Mouse (Mus musculus) small intestine, adult 2 months (tissue): ENCODE results near the gene Ptprh.

Experiments
- CTCF ChIP-seq: fragments of 200-500 bp; IDR thresholded peaks from 2 replicates; pipeline ENCODE4 v1.5.1; 2012; ENCODE audit warnings: low read depth, mild to moderate bottlenecking, control low read depth, inconsistent platforms, low read length, moderate library complexity, mixed read lengths; ENCODE audit not compliant: insufficient replicate concordance, insufficient read length; ENCODE audit errors: extremely low read depth
- POLR2A ChIP-seq: fragments of 200-500 bp; IDR thresholded peaks from 2 replicates; pipeline ENCODE4 v1.6.1; 2012; ENCODE audit warnings: low read depth, mild to moderate bottlenecking, control low read depth, inconsistent platforms, low read length, moderate library complexity

DNA sequence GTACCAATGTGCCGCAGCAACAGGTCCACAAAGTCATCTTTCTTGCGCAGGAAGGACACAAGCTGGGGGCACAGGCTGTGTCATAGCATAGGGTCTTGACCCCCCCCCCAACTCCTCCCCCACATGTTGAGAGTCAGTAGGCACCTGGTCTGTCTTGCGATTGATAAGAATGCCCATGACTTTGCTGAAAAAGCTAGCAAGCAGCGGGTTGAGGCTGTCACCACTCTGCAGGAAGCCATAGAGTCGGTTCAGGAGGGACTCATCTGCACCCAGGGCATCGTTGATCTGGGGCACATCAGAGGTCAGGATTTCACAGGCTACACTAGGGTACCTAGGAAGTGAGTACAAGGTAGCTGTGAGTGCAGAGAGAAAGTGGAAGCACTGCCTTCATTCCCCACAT is 39.4 kb upstream of the Ptprh start:
- TF ChIP-seq CTCF (no peak), POLR2A (no peak)
